Mouse (Mus musculus) hindbrain, embryonic 15.5 days (tissue): ENCODE measurements at regions not wholly inside any gene's neighbourhood (a gene's known extent, or its start where the extent isn't known, plus 50 kb on each side); places are given as distances from the start of the nearest gene placed in this dataset.

Experiments used
- ATAC-seq: fragments of 200-750 bp; cut with Nextera tagmentation; 2 replicates; pipeline ENCODE4 v1.8.0; 2017; ENCODE audit warnings: low read depth, moderate number of reproducible peaks, moderate TSS enrichment; ENCODE audit not compliant: low FRiP score
- H3K27ac ChIP-seq: fragments of 300-500 bp; sonication (generic); replicated peaks from 2 replicates; pipeline ENCODE4 v1.5.1; 2015; ENCODE audit warnings: mild to moderate bottlenecking, inconsistent platforms
- H3K27me3 ChIP-seq: fragments of 300-500 bp; sonication (generic); 2 replicates; pipeline ENCODE4 v1.6.1; 2015; ENCODE audit warnings: control low read depth, inconsistent platforms
- H3K36me3 ChIP-seq: fragments of 300-500 bp; sonication (generic); 2 replicates; pipeline ENCODE4 v1.6.1; 2015; ENCODE audit warnings: control low read depth, inconsistent platforms
- H3K4me1 ChIP-seq: fragments of 300-500 bp; sonication (generic); replicated peaks from 2 replicates; pipeline ENCODE4 v1.6.1; 2015; ENCODE audit warnings: control low read depth, inconsistent platforms
- H3K4me2 ChIP-seq: fragments of 300-500 bp; sonication (generic); 2 replicates; pipeline ENCODE4 v1.6.1; 2015; ENCODE audit warnings: moderate library complexity, mild to moderate bottlenecking, inconsistent platforms
- H3K4me3 ChIP-seq: fragments of 300-500 bp; sonication (generic); 2 replicates; pipeline ENCODE4 v1.5.1; 2015; ENCODE audit warnings: mild to moderate bottlenecking, inconsistent platforms
- H3K9ac ChIP-seq: fragments of 300-500 bp; sonication (generic); 2 replicates; pipeline ENCODE4 v1.6.1; 2015; ENCODE audit warnings: inconsistent platforms
- H3K9me3 ChIP-seq: fragments of 300-500 bp; sonication (generic); 2 replicates; pipeline ENCODE4 v1.6.1; 2016; ENCODE audit warnings: control low read depth, inconsistent platforms
- WGBS: fragments of 180-500 bp; shearing (Covaris S2); methylation state at CpG from one replicate; pipeline ENCODE4 v1.1.7; 2015; 5-methylcytosine and 5-hydroxymethylcytosine counted together

DNA sequence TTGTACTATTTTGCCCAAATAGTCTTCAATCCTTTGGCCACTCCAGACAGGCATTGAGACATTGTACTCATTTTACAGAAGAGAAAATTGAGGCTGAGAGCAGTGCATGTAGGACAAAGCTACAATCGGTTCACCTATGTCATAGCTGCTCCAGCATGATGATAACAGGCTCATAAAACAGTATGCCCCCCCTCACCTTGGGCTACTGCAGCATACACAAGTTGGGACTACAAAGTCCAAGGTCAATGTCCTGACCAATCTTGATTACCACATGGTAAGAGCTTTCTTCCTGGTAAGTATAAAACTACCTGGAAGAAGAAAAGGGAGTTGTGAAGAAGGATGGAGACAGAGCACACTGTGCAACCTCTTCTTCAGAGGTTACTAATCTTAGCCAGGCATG, 416.4 kb downstream of the Efnb2 start:
- WGBS, result 96% methylated on average over 1 of the region's 1 CpGs
- H3K27me3 ChIP-seq, result no peaks in the 10 kb centered on the region
- no peak for ATAC-seq
- H3K9me3 ChIP-seq, result no peaks in the 10 kb centered on the region
- H3K9ac ChIP-seq, result no peak overlapping the region
- H3K4me2 ChIP-seq, result no peak overlapping the region
- H3K27ac ChIP-seq, result no peak overlapping the region
- peaks cover 4% of the 10 kb centered on the region for H3K4me1 ChIP-seq
- no peaks in the 10 kb centered on the region for H3K36me3 ChIP-seq
- H3K4me3 ChIP-seq, result no peak overlapping the region

DNA sequence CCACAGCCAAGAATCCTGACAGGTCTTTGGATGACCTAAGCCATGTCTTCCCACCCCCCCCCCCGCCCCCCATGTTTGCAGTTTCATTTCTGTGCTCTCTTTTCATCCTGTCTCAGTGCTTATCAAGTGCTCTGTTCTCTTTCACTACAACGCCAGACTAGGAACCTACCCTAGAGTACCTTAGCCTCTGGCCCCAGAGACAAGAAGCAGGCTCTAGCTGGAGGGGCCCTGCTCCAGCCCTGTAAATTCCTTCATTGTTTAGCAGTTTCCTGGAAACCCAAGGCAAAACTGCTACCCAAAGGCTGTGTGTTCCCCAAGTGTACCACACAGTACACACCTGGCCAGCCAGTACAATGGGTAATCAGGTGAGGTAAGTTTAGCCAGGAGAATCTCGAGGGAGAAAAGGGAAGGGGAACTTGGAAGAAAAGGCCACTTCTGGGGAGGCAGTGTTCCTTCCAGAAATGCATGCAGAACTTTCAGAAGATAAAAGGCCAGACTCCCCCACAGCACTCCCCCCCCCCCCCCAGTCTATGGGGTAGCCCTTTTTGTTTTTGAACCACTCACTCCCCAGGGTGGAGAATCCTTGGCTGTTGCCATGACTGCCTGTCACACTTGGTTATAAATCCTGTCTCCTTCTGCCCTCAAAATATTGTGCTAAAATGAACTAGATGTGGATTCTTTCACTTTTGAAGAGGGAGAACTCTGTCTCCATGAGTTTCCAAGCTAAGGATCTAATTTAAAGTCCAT, 419.1 kb downstream of the Efnb2 start:
- no peak overlapping the region for H3K4me2 ChIP-seq
- H3K4me3 ChIP-seq, result no peak overlapping the region
- peaks cover 4% of the 10 kb centered on the region for H3K4me1 ChIP-seq
- H3K9me3 ChIP-seq, result no peaks in the 10 kb centered on the region
- no peaks in the 10 kb centered on the region for H3K27me3 ChIP-seq
- WGBS, result 25% methylated on average over 3 of the region's 3 CpGs
- H3K36me3 ChIP-seq, result no peaks in the 10 kb centered on the region
- H3K27ac ChIP-seq, result no peak overlapping the region
- no peak overlapping the region for H3K9ac ChIP-seq
- no peak; the same call in 1 of the 2 replicates for ATAC-seq

DNA sequence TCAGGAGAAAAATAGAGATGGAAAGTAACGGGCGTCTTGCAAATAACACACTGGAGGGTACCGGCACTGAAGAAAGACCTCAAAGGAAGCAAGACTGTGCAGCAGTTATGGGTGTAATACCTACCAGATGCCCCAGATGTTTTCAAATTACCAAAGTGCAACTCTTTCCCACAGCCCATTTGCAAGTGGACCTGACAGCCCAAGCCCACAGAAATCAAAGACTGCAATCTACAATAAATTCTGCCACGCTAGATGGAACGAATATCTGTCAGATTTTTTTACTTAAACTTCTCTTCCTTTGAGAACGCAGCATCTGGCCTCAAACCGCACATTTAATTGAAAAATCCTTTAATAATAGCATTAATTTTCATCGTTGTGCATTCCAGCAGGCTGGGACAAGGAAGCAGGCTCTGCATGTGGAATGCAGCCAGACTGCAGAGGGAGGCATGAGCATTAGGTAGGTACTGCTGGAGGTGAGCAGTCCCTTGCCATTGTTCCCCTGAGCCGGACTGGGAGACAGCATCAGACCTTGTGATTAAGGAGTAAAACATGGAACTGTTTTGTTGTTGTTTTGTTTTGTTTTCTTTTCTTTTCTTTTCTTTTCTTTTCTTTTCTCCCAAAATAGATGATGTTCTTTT, 419.9 kb downstream of the Efnb2 start:
- WGBS, result 55% methylated on average over 9 of the region's 9 CpGs
- no peak overlapping the region for H3K4me3 ChIP-seq
- peaks cover 4% of the 10 kb centered on the region for H3K4me1 ChIP-seq
- H3K4me2 ChIP-seq, result no peak overlapping the region
- no peaks in the 10 kb centered on the region for H3K9me3 ChIP-seq
- no peaks in the 10 kb centered on the region for H3K27me3 ChIP-seq
- no peak overlapping the region for H3K9ac ChIP-seq
- ATAC-seq, result no peak
- no peak overlapping the region for H3K27ac ChIP-seq
- H3K36me3 ChIP-seq, result no peaks in the 10 kb centered on the region

DNA sequence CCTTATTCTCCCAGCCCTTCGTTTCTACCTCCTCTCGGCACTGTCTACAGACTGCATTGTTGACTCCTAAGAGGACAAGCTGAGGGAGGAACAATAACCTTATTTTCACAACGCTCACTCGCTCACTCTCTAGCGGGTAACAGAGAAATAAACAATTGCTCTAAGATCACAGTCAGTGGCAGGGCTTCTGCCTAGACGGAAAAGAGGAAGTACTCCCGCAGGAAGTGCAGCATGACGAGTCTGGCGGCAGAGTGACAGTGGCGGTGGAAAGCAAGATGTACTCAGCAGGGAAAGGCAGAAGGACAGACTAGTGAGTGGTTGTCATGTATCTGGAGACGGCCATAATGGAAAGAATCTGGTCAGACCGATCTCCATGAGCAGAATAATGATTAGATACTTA, 421.6 kb downstream of the Efnb2 start:
- H3K4me3 ChIP-seq, result no peak overlapping the region
- no peak overlapping the region for H3K27ac ChIP-seq
- 41% methylated on average over 12 of the region's 12 CpGs for WGBS
- H3K27me3 ChIP-seq, result no peaks in the 10 kb centered on the region
- ATAC-seq, result 0 out of 2 replicates have a peak, but pooled peaks have one; percentile 6
- no peaks in the 10 kb centered on the region for H3K9me3 ChIP-seq
- no peaks in the 10 kb centered on the region for H3K36me3 ChIP-seq
- H3K4me2 ChIP-seq, result peak overlapping the region; percentile 30
- H3K4me1 ChIP-seq, result peaks cover 4% of the 10 kb centered on the region
- H3K9ac ChIP-seq, result no peak overlapping the region

DNA sequence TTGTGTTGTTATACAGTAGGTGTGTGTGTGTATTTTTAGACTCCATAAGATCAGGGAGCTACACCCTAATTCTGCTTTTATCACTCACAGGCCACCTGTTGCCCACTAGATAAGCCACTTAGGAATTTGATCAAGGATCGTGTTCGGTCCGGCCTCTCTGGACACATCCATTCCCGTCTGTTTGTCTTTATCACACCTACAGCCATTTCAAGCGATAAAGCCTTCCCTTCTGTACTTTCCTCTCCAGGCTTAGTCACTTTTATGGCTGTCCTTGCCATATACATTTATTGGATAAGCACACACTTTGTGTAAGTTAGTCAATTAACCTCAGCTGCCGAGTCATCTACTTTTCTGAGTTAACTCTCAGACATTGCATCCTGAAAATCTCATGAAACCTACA, 423.0 kb downstream of the Efnb2 start:
- Histone ChIP-seq H3K9me3 (no peaks in the 10 kb centered on the region), H3K4me2 (no peak overlapping the region), H3K9ac (no peak overlapping the region), H3K4me3 (no peak overlapping the region), H3K4me1 (peaks cover 4% of the 10 kb centered on the region), H3K27ac (no peak overlapping the region), H3K36me3 (no peaks in the 10 kb centered on the region), H3K27me3 (no peaks in the 10 kb centered on the region)
- 97% methylated on average over 6 of the region's 6 CpGs for WGBS
- no peak for ATAC-seq

DNA sequence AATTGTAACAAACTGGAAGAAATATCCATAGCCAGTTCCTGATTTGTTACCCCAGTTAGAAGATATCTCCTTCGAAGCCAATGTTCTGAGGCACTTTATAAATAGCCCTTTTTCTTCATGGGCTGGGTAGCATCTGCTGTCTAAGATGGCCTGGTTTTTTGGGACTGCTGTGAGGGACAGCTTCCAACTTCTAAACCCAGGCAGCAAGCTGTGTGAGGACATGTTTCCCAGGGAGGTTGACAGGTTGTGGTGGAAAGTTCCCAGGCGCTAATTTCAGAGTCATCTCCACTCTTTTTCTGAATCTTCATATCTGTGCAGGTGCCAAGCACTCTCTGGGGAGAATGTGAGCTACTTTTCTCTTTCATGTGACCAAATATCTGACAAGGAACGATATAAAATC, 427.4 kb downstream of the Efnb2 start:
- WGBS, result 78% methylated on average over 3 of the region's 3 CpGs
- H3K4me3 ChIP-seq, result no peak overlapping the region

DNA sequence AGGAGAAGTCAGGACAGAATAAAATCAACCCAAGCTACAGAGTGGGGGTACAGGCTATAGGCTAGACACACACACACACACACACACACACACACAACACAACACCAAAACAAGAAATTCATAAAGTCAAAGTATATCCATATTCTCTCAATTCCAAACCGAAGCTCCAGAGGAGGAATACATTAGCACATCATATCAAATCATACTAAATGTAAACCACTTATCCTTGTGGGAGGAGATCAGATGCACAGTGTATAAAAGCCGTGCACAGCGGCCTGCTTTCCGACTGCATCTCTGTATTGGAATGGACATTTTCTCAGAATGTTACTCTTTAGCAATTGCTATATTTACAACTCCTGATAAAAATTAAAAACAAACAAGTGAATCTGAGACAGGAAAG, 427.9 kb downstream of the Efnb2 start:
- no peak overlapping the region for H3K9ac ChIP-seq
- 0 out of 2 replicates have a peak, but pooled peaks cover 1% of the 10 kb centered on the region for H3K27me3 ChIP-seq
- 90% methylated on average over 4 of the region's 4 CpGs for WGBS
- no peaks in the 10 kb centered on the region for H3K9me3 ChIP-seq
- H3K4me1 ChIP-seq, result peaks cover 15% of the 10 kb centered on the region
- H3K4me3 ChIP-seq, result no peak overlapping the region
- H3K36me3 ChIP-seq, result no peaks in the 10 kb centered on the region
- no peak overlapping the region for H3K4me2 ChIP-seq
- no peak overlapping the region for H3K27ac ChIP-seq
- no peak for ATAC-seq

More for the DNA sequence above, 427.4 kb downstream of the Efnb2 start:
- no peaks in the 10 kb centered on the region for H3K36me3 ChIP-seq
- H3K4me1 ChIP-seq, result peaks cover 15% of the 10 kb centered on the region
- no peak overlapping the region for H3K9ac ChIP-seq
- no peaks in the 10 kb centered on the region for H3K27me3 ChIP-seq
- no peak overlapping the region for H3K4me2 ChIP-seq
- no peak overlapping the region for H3K27ac ChIP-seq
- no peak for ATAC-seq
- no peaks in the 10 kb centered on the region for H3K9me3 ChIP-seq

DNA sequence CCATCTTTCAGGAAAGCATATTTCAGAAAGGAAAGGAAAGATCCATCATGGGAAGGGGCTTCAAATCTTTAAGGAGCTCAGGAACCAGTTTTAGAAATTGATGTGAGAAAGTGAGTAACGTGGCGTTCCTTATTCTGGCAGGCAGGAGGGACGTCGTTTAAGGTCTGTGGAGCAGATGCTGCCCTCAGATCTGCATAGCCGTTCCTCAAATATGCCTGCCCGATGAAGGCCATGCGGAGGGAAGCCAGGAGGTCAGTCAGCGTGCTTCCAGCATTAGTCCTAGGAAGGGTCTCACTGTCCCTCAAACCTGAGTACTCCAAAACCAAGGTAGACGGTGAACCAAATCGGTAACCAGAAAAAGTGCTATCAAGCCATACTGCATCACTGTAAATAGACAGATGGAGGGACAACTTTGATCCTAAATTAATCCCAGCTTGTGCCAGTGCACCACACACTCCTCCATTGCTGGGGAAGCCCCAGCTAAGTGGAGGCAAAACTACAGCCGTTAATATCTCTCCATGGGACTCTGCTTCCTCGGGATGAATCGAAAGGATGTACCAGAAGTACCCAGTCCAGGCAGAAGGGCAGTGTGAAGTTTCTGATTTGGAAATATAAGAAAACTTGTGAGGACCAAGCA, 428.9 kb downstream of the Efnb2 start:
- 0 out of 2 replicates have a peak, but pooled peaks cover 2% of the 10 kb centered on the region for H3K27me3 ChIP-seq
- 47% methylated on average over 13 of the region's 13 CpGs for WGBS
- no peak overlapping the region for H3K4me3 ChIP-seq
- peaks cover 15% of the 10 kb centered on the region for H3K4me1 ChIP-seq
- H3K4me2 ChIP-seq, result no peak overlapping the region
- no peaks in the 10 kb centered on the region for H3K36me3 ChIP-seq
- peak overlapping the region; percentile 48 for H3K27ac ChIP-seq
- ATAC-seq, result no peak
- H3K9me3 ChIP-seq, result no peaks in the 10 kb centered on the region
- H3K9ac ChIP-seq, result no peak overlapping the region

DNA sequence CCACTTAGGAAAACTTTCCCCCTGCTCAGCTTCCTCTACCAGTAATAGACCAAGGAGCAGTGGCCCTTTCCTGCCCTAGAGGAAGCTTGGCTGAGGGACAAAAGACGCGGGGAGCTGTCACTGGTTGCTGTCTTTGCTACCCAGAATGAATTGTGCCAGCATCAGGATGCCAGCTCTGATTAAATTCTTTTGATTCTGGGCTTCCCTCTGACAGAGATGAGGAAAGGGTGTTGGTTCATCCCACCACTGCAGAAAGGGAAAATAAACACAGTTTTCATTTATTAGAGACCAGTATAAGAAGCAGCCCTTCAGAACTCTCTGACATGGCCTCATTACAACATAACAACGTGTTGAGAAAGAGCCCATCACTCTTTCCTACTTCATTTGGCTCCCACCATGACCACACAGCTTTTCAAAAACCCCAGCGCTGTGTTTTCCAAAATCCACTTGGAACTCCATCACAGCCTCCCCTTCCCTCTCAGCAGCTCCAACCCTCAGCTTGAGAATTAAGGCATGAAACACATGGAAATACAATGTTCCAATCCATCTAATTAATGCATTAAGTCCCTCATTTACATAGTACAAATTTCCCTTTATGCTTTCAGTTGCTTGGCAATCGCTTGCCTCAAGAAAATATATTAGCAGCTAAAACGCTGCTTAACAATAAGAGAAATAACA, 429.6 kb downstream of the Efnb2 start:
- peaks cover 15% of the 10 kb centered on the region for H3K4me1 ChIP-seq
- 25% methylated on average over 6 of the region's 6 CpGs for WGBS
- H3K4me3 ChIP-seq, result no peak overlapping the region
- H3K9me3 ChIP-seq, result no peaks in the 10 kb centered on the region
- no peaks in the 10 kb centered on the region for H3K36me3 ChIP-seq
- H3K27me3 ChIP-seq, result 0 out of 2 replicates have a peak, but pooled peaks cover 2% of the 10 kb centered on the region
- H3K27ac ChIP-seq, result peak overlapping the region; percentile 48
- peak; percentile 84 for ATAC-seq
- H3K9ac ChIP-seq, result no peak overlapping the region
- H3K4me2 ChIP-seq, result no peak overlapping the region

DNA sequence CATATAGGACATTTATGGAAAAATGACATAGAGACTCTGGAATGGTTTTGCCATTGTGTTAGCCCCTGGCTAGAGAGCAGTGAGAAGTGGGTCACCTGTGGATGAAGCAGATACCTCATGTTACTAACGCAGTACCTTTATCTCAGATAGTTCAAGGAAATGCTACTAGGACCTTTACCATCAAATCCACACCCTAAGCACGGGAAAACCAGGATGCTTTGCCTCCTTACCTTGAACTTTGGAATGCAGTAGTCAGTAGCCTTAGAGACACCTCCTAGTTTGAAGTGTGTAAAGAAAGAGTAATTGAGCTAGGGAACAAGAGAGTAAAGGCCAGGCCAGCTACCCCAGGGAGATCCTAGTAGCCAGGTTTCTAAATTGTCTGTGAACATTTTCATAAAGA, 435.0 kb downstream of the Efnb2 start:
- Histone ChIP-seq H3K9ac (no peak overlapping the region), H3K27me3 (0 out of 2 replicates have a peak, but pooled peaks cover 2% of the 10 kb centered on the region), H3K27ac (no peak overlapping the region), H3K36me3 (no peaks in the 10 kb centered on the region), H3K4me3 (no peak overlapping the region), H3K9me3 (no peaks in the 10 kb centered on the region), H3K4me2 (no peak overlapping the region), H3K4me1 (no peaks in the 10 kb centered on the region)
- no peak for ATAC-seq
- 86% methylated on average over 2 of the region's 2 CpGs for WGBS

DNA sequence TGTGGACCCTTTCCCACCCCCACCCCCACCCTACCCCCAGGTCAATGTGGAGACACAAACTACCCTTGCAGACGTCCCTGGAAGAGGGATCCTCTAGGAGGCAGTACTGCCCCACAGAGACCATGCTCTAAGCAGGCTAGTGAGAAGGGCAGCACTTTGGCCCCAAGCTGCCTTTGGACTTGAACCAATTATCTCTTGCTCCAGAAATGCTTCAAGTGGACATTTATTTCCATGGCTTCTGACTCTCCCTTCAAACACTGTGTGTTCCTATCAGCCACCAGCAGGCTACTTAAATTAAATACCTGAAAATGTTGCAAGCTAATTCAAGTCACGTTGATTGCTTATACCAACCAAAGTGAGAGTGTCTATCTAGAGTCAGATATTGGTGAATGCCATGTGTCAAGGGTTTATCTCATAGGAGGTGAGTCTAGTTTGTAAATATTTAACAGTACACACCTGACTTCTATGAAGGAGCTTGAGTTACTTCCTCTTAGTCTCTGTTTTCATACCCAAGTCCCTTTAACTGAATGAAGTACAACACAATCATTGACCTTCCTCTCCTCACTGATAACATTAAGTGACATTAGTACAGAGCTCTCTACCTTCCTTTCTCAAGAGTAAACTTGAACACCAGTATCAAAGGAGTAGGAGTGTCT, 435.7 kb downstream of the Efnb2 start:
- Histone ChIP-seq H3K4me3 (no peak overlapping the region), H3K4me1 (no peaks in the 10 kb centered on the region), H3K36me3 (no peaks in the 10 kb centered on the region), H3K9ac (no peak overlapping the region), H3K9me3 (no peaks in the 10 kb centered on the region), H3K27ac (no peak overlapping the region), H3K27me3 (0 out of 2 replicates have a peak, but pooled peaks cover 2% of the 10 kb centered on the region), H3K4me2 (no peak overlapping the region)
- 62% methylated on average over 2 of the region's 2 CpGs for WGBS
- no peak for ATAC-seq
